Mouse (Mus musculus): ENCODE results near the gene Olfr506.

DNA sequence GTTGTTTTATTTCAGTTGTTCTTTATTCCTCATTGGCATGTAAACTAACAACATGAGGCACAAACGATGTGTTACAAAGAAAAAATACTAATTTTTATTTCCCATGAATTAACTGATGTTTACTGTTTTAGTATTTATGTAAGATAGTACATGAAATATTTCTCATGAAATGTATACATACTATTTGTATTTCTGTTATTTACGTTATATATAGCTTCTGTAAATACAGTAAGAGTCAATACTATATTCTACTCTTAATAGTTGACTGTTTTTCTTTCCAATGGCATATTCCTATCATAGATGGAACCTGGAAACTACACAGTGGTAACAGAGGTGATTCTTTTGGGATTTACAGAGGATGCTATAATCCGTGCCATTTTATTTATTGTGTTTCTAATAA, 19.1 kb downstream of the Olfr506 start, which contains the start of gene Olfr508:
- TF ChIP-seq CTCF (IDR thresholded peaks at IDR 0.05; ENCODE audit: low read depth) (no peak), EP300 (IDR thresholded peaks at IDR 0.05; ENCODE audit: low read depth) (no peak)

Measured in liver, postnatal 0 days (tissue).